Mouse (Mus musculus): Measurements from ENCODE around the gene Phpt1. TPM values are rescaled to one million over a fixed set of nuclear protein-coding genes. Genes with fewer than 3 reads are reported as not detected.

Phpt1 gene
- total RNA-seq, 2 experiments from 2014 or later: 0.96 TPM; not detected in 1

DNA sequence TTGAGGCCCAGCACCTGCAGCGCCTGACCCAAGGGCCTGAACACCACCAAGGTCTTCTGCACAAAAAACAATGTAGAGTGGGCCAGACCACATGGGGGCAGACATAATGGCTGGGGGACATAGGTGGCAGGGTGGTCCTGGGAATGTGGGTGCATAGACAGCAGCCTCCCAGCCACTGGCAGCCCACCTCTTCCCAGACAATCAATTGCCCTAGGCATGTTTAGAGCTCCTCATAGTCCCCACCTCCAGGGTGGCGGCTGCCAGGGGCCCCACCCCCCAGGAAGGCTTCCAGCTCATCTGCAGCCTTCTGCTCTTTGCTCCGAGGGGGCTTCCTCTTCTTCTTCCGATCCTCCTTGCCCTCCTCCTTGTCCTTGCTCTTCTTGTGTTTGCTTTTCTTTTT lies 8.5 kb upstream of the Phpt1 start:
- no peak for ATAC-seq (replicated peaks; ENCODE audit: low FRiP score, poor library complexity, severe bottlenecking)

DNA sequence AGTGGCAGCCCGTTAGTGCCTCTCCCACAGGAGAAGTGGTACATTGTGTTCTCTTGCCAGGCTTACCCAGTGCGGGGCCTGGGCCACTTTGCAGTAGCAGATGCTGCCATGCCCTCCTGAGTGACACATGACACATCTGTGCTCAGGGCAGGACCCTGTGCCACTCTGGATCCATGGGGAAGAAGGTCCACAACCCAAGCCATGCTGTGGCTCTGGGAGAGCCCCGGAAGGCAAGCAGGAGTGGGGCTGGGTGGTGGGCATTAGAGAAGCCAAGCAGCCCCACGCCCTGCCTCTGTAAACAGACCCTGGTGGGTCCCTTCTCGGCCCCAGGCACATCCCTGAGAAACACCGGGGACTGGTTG lies 8.1 kb upstream of the Phpt1 start:
- no peak for ATAC-seq (replicated peaks; ENCODE audit: low FRiP score, poor library complexity, severe bottlenecking)

DNA sequence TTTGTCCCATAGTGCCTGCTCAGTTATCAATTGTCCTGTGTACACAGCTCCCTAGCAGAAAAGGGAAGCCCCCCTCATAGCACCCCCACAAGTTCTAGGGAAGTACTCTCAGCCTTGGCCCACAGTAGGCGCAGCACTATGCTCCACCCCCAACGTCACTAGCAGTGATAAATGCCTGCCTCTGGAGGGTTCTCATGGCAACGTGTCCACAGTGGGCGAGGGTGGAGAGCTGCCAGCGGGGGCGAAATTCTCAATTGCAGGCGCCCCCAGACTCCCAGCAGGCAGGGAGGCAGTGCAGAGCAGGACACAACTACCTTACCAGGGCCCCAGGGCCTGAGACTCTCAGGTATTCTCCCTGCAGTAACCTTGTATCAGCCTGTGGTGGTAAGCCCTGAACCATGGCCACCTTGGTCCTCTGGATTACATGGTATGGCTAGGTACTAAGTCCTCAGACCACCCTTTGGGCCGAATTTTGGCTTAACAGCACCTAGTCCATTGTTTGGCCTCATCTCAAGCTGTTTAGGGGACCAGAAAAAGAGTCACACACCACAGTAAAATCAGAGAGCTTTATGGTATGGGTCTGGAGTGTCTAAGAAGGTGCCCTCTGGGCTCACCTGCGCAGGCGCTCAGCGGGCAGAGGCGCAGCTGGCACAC lies 7.6 kb upstream of the Phpt1 start:
- no peak for ATAC-seq (replicated peaks; ENCODE audit: low FRiP score, poor library complexity, severe bottlenecking)

DNA sequence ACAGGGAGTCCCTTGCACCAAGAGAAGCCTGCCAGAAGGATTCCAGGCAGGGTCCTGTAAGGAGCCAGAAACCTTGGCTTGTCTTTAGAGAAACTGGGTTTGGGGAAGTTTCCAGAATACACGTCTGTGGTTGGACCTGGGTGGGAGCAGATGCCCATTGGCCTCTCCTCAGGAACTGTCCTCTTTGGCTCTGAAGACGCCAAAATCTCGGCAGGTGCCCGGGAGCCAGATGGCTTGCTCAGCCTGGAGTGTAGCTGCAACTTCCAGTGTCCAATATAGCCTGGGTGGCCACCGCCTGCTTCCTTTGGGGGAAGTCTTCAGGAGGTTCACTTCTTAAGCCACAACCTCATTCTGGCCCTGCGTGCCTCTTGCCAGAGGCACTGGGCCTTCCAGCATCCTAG lies 6.9 kb upstream of the Phpt1 start:
- no peak for ATAC-seq (replicated peaks; ENCODE audit: low FRiP score, poor library complexity, severe bottlenecking)

DNA sequence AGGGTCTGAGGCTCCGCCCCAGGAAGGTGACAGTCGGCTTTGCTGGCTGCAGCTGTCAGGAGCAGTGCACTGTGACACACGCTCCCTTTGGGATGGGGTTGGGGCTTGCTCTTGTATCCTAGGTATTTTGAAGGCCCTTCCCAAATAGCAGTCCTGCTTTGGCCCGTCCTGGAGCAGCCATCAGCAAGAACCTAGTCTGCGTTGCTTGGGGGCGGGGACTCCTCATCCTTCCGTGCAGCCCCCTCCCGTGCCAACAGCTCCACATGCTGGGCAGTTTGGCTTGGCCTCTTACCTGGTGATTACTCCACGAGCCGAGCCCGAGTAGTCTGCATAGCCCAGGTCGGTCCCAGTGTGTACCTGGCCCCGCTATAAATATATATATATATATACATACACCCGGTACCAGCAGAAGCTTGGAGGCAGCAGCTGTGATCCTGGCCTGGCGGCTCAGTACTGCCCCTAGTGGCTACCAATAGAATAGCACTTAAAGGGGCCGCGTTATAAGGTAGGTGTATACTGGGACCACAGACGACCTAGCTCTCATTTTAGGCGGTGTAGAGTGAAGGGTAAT lies 6.4 kb upstream of the Phpt1 start, which contains the start of gene Ajm1:
Ajm1 (minus strand) TSS at position 464 of the 571 bp plus-strand sequence.
- peak; percentile 71 for ATAC-seq (replicated peaks; ENCODE audit: low FRiP score, poor library complexity, severe bottlenecking)

DNA sequence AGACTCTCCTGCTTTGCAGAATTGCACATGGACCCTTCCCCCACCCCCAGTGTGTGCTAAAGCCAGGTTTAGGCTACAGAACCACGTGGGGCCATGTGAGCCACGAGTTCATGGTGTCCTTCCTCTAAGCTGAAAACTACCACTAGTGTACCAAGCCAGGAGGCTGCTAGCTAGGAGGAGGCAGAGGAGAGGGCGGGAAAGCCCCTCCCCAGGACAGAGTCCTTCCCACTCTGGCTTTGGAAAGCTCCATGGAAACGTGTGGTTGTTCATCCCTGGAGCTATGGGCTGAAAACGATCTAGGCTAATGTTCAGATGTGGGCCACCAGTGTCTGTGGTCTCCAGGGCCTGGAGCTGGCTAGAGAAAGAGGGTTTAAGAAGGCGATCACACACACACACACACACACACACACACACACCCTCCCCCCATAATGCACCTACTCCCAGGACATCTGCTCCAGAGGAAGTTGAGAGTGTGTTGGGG lies 5.6 kb upstream of the Phpt1 start:
- ATAC-seq (replicated peaks; ENCODE audit: low FRiP score, poor library complexity, severe bottlenecking): no peak

DNA sequence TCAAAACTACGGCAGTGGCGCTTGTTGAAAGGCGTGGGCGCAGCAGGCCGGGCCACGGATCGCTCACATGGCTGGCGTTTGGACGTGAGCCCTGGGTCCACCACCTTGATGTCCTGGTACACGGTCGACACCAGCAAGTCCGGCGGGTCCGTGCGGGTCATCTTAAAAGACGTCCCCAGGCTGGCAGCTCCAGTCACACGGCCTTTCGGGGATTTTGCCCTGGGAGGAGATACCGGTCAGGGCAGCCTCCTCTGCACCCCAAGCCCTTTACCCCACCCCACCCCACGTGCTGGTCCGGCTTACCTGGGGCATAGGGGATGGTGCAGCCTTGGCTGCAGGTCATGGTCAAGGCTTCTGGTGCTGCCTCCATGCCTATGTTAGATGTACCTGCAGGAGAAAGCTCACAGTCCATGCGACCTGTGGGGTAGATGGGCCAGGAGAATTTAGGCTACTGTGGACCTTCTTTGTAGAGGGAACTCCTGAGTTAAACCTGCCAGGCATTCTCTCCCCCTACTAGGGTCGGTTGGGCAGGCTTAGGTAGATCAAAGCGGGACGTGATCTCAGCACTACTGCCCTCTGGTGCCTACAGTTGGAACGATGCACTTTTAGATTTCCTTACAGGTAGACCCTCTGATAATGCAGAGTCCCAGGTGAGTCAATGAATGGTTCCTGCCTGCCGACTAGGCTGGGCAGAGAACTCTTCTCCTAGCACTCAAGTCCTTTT lies 4.9 kb upstream of the Phpt1 start:
- no peak for ATAC-seq (replicated peaks; ENCODE audit: low FRiP score, poor library complexity, severe bottlenecking)

DNA sequence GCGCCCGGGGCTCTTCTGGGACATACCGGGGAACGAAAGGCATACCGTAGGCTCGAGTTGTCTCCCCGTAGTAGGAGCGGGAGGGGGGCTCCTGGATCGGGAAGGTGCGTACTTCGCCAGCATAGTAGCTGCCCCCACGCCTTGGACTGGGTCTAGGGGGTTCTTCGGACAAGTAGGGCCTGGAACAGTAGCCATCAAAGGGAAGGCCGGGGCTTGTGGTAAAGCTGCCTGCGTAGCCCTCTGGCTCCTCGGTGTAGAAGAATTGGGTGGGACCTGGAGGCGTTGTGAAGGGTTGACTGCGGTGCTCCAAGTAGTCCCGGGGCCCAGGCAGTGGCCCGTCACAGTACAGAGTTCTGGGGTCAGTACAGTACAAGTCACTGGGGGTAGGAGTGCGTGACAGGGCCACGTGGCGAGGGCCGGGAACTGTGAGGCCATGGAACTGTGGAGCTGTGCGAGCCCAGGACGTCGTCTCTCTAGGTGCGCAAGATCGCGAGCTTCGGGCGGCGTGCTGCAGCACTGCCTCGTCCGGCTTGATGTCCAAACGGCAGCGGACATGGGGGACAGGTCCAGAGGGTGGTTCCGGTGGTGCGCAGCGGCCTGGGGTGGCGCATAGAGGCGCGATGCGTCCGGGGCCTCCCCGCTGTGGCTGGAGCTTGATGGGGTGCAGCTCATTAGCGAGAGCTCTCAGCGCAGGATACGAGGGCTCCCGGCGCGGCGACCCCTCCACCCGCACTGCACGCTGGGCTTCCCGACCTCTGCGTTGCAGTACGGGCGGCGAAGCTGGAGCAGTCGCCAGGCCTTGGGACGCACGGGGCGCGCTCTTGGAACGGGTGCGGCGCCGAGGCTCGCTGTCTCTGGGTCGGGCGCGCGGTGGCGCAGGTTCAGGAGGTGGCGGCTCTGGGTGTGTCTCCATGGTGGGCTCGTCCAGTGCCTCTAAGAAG lies 4.0 kb upstream of the Phpt1 start:
- no peak for ATAC-seq (replicated peaks; ENCODE audit: low FRiP score, poor library complexity, severe bottlenecking)

DNA sequence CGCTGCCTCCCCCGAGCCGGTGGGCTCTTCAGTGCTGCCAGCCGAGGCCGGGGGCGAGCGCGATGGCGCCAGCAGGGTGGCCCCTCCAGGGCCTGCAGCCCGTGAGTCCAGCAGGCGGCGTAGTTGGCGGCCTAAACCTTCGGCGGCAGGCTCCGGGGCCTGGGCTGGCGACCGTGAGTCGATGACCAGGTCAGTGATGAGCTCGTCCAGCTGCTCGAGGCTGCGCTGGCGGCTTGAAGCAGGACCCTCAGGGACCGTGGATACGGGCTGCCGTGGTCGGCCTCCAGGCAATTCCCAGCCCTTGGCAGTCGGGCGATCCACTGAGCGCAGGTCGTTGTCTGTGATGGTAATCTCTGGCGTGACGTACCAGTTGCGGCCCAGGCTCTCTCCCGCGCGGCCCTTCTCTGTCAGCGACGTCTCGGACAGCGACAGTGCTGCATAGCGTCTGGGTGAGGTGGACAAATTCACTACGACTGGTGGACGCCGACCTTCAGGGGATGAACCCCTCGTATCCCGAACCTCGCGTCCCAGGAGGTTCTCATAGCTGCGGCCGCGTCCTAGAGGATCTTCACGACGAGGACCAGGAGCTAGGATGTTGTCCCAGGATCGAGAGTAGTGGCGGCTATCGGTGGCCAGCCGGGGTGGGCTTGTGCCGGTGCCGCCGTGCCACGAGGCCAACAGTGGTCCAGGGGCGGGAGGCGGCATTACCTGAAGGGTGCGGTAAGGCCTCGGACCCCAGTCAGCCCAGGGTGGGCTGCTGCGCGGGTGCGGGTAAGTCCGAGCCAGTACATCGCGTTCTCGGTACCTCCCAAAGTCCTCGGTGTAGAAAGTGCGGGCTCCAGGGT lies 3.1 kb upstream of the Phpt1 start:
- ATAC-seq (replicated peaks; ENCODE audit: low FRiP score, poor library complexity, severe bottlenecking): no peak

DNA sequence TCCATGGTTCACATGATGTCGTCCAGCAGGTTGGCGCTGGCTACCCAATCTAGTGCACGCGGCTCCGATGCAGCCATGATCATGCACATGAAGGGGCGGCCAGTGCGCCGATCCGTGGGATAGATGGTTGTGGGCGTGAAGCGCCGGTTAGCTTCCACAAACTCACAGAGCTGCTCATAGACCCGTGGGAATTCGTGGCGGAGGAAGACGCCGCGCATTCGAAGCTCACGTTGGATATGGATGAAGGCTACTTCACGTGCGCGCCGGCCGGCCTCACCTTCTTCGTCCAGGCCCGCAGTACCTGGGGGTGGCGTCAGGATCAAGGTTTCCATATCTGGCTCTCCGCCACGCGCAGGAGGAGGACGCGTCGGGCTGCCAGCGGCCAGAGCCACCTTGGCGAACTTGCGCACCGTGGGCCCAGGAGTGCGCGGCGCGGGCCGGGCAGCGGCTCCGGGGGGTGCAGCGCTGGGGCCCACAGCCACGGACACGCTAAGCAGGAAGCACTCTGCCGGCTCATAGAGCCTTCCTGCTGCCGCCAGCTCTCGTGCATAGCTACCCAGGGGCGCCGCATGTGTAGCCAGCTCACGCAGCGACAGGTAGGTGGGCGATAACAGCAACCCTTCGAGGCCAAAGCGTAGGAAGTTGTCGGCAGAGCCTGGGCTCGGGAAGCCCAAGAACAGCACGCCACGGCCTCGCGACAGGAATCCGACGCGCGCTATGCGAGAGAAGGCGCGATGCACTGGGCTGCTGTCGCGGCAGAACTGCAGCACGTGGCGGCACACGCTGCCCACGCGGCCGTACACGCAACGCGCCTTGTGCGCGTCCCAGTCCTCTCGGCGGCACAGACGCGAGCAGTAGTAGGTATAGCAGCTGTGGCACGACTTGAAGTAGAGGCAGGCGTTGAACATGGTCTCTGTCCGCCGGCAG lies 2.2 kb upstream of the Phpt1 start:
- no peak for ATAC-seq (replicated peaks; ENCODE audit: low FRiP score, poor library complexity, severe bottlenecking)

DNA sequence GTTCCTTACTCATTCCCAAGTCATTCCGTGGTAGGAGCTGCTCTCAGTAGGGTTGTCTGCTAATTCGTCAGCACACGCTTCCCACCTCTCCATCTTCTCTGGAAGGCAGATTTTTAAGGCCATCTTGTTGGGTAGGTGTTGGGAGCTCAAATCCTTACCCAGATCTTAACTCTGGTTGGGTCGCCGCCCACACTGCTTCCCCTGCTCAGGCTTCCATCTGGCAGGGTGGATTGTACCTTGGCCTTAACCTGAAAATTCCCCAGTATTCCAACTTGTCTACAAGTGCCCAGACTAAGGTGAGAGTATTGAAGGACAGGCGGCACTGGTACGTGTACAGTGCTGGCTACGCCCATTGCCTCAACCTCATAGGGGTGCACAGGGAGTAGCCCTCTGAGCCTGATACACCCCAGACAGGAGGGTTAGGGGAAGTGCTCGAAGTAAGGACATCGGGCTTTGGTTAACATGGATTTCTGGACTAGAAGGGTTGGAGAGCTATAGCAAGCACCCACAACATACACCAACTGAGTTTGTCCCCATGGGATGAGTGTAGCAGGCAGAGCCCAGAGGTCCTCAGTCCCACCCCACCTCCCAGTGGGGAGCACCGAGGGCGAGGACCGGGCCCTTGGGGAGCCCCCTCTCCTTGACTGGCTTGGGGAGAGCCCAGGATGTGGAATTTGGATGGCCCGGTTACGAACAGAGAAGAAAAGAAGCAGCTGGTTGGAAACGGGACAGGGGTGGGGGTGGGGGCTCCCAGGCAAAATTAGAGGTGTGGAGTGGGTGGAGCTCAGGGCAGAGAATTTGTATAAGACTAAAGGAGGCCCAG lies 1.2 kb upstream of the Phpt1 start:
- ATAC-seq (replicated peaks; ENCODE audit: low FRiP score, poor library complexity, severe bottlenecking): no peak

DNA sequence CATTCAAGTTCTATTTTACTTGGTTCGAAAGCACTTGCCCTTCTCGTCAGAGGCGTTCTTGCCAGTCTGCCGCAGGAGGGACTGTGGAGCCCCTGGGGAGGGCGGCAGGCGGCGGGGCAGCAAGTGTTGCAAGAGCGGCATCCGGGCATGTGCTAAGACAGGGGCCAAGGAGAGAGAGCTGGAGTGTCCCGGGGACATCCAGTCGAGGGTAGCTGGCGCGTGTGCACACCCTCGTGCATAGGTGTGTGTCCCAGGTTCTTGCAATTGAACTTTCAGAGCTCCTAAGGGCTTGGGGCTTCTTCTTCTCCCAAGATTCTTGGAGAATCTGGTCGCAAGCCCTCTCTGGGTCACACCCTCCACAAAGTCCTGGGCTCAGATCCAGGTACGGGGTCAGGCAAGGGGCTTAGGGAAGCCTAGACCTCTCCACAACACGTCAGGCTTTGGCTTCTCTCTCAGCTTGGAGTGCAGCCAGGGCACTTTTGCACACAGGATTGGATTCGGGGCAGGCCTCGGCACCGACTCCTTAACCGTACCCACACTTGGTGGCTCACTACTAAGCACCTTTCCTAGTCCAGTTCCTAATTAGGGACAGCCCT lies 506 bp upstream of the Phpt1 start:
- ATAC-seq (replicated peaks; ENCODE audit: low FRiP score, poor library complexity, severe bottlenecking): no peak

DNA sequence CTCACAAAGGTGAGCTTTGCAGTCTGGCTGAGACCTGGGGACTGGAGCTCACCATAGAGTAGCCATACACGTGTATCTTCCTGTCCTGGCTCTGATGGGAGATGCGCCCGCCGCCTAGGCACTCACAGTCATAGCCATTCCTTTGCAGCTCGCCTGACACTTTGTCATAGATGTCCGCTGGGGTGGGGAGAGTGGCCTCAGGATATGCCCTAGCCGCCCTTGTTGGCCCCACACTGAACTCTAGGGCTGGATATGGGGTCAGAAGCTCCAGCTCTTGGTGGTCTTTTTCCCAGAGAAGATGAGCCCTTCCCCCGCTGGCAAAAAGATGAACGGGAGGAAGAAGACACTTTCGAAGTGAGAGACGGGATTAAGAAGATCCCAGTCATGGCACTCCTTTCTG lies 888 bp downstream of the Phpt1 start:
- no peak for ATAC-seq (replicated peaks; ENCODE audit: low FRiP score, poor library complexity, severe bottlenecking)

DNA sequence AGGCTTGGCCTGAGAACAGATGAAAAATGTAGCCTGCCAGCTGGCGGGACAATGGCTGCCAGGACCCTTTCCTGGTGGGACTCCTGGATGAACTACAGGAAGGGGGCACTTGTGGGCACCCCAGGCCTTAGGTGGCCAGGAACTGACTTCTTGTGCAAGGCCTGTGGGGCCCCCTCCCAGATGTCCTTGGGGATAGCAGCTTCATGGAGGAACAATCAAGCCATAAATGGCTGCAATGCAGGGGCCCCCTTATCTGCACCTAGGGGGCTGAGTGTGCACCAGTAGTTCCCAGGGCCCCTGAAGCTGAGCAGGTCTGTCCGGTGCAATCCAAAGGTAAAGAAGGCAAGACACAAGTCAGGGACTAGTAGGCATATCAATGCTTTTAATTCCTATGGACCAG lies 2.0 kb downstream of the Phpt1 start:
- ATAC-seq (replicated peaks; ENCODE audit: low FRiP score, poor library complexity, severe bottlenecking): no peak

DNA sequence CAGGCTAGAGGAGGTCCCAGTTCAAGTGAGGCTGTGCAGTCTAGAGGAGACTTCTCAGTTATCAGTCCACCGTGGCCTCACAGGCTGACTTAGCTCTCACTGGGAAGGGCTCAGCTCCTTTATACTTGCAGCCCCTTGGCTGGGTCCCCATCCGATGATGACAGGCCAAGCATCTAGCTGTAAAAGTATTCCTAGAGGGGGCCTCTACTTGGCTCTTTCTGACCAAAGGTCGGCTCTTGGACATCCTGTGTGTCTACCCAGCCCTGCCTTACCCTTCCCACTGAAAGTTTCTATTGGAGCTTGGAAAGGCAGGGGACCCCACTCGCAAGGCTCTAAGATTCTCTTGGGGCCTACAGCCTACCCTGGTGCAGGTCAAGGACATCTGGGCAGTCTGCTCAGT lies 3.8 kb downstream of the Phpt1 start:
- ATAC-seq (replicated peaks; ENCODE audit: low FRiP score, poor library complexity, severe bottlenecking): no peak

DNA sequence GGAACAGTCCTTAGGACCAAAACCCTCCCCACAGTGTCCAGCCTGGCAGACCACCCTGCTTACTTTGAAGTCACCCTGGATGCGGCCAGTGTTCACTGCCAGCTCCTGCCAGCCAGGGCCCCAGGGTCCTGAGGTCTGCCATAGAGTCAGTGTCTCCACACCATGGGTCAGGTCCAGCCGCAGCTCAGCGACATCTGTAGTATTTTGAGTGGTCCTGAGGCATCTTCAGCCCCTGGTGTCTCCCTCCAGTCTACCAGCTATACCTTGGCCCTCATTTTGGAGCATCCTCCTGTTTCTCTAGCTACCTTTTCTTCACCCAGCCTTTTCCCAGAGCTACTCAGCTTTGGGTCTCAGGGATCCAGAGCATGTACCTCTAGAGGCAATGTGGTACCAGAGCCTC lies 5.7 kb downstream of the Phpt1 start:
- ATAC-seq (replicated peaks; ENCODE audit: low FRiP score, poor library complexity, severe bottlenecking): no peak

DNA sequence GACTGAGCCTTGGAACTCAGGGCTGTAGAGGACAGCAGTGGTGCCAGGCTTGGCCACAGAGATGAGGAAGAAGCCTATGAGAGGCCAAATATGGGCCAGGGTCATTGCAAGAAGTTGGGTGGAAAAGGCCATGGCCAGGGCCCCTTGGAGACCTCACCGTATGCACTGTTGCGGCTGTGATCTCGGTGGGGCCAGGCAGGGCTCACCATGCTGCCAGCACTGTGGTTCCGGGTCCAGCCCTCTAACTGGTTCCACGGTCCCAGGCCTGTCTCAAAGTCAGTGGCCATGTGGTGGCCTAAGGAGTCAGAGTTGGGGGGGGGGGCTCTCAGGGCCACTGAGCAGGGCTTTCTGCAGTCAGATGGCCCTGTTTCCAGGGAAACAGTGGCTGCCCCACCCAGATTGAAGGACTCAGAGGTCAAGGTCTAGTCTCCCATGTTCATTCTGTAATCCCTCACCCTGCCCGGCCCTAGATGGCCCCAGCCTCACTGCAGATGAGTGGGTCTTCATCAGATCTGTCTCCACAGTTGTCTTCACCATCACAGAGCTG lies 6.5 kb downstream of the Phpt1 start:
- no peak for ATAC-seq (replicated peaks; ENCODE audit: low FRiP score, poor library complexity, severe bottlenecking)

Data from erythroblast, adult 5-6 weeks (primary cell).